Mouse (Mus musculus): ENCODE measurements at regions not wholly inside any gene's neighbourhood (a gene's known extent, or its start where the extent isn't known, plus 50 kb on each side); places are given as distances from the start of the nearest gene placed in this dataset.

DNA sequence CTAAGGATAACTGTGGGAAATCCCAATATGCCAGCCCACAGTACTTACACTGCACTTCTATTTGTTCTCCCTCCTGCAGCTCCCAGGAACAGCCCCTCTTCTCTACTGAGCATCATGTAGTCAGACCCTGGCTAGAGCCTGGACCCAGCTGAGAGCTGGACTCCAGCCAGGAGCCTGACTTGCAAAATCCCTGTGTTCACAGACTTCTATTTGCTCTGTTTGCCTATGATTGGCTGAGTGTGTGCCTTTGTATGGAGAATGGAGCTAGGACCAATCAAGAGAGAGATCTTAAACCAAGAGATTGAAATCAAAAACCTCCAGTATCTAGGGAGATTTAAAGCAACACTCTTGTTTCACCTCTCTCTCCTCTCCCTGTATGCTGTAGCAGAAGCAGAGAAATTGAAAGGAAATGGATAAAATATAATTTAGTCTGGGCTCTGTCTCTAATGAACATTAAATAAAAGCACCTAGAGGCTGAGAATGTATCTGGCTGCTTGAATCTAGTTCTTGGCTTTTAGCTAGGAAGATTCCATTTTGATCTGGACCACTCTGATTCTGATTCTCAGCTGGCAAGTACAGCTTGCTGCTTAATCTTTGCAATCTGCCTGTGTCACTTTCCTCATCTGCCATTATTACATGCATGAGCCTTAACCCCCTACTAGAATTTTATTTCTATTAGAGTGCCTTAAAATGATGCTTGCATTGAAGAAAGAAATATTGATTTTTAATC, 261.1 kb upstream of the Ndn start:
- TF ChIP-seq POLR2A (IDR thresholded peaks at IDR 0.05; ENCODE audit: insufficient read depth, low read length): no peak
- no peak for TF ChIP-seq CTCF (IDR thresholded peaks at IDR 0.05; ENCODE audit: low read depth, low read length)
- no peak for TF ChIP-seq EP300 (IDR thresholded peaks at IDR 0.05; ENCODE audit: insufficient read depth, low read depth, low read length)
- H3K4me1 ChIP-seq (ENCODE audit: control insufficient read depth, insufficient read depth, low read length): no peaks in the 10 kb centered on the region
- H3K27ac ChIP-seq (ENCODE audit: insufficient read depth, low read length): no peak overlapping the region
- H3K27me3 ChIP-seq (ENCODE audit: control insufficient read depth, insufficient read depth, low read length, poor library complexity, severe bottlenecking): no peaks in the 10 kb centered on the region
- no peaks in the 10 kb centered on the region for H3K9me3 ChIP-seq (replicated peaks; ENCODE audit: control insufficient read depth, insufficient read depth, low read length, poor library complexity, severe bottlenecking)
- no peaks in the 10 kb centered on the region for H3K36me3 ChIP-seq (ENCODE audit: control insufficient read depth, insufficient read depth, low read length, poor library complexity, severe bottlenecking)
- H3K4me3 ChIP-seq (ENCODE audit: low read depth, low read length): no peak overlapping the region
- no peak overlapping the region for H3K9ac ChIP-seq (ENCODE audit: low read depth, poor library complexity, severe bottlenecking)

All from ES-Bruce4 (cell line).